ENCODE assay signal across 9 mouse cellular contexts in the genomic region with DNA sequence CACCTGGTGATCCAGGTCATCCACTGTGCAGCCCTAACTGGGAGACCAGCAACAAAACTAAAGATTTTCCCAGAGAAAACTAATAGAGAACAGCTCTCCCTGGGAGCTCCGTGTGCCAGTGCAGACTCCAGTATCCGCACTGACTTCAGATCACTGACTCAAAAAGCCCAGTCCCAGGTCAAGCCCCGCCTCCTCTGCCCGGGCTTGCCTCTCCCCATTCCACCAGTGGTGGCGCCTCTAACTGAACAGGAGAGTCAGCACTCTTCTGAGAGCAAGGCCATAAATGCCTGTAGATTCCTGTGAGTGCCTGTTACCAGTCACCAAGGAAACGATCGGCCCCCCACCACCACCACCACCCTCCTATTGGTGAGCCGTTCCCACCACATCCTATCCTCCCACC. TPM values are rescaled to one million over a fixed set of nuclear protein-coding genes. Genes with fewer than 3 reads are reported as not detected.
DNase-seq lines count a peak whose midpoint lies in the region; ATAC-seq and TF ChIP-seq lines count a peak whose summit lies in the region.
"Had no signal": no experiment of that assay in that cellular context is flagged by ENCODE, and none has a peak within 500 bp of the region (broad histone marks: within the 10 kb centered on the region; RNA-seq: fewer than 3 reads in every experiment).

No protein-coding gene starts in this region.

- peak; percentile 28 for DNase-seq in kidney, postnatal 0 days (ENCODE audit: low spot score)
- no peak for DNase-seq in kidney, adult 9 months
- DNase-seq in CH12.LX (ENCODE audit: extremely low read depth) = peak; percentile 55
- DNase-seq in adrenal gland, adult 2 months = peak; percentile 59
- no peak for DNase-seq in left cerebral cortex, adult 11 months (ENCODE audit: low spot score)
- no peak for DNase-seq in spleen, postnatal 14 days (ENCODE audit: low spot score in 2 of 2)
- DNase-seq: layer of hippocampus, postnatal 36 days had no signal

- dilution Hi-C loops in CH12.LX (cut with MboI; ENCODE audit: extremely low pct_ligation_motif_present, extremely low pct_unique_long_range_greater_than_20kb, low sequenced_read_pairs) = no loop called here

- no peak overlapping the region for H3K4me2 ChIP-seq in kidney, postnatal 0 days (ENCODE audit: low read length)
- H3K4me2 ChIP-seq in CH12.LX (ENCODE audit: insufficient read depth, low read depth, poor library complexity, severe bottlenecking) = no peak overlapping the region
- H3K4me2 ChIP-seq in limb, embryonic 12.5 days = no peak overlapping the region
- H3K4me2 ChIP-seq: embryonic facial prominence, embryonic 15.5 days had no signal

- H3K4me1 ChIP-seq in kidney, postnatal 0 days (replicated peaks; ENCODE audit: insufficient read depth, low read length) = no peaks in the 10 kb centered on the region
- H3K4me1 ChIP-seq in CH12.LX (ENCODE audit: control insufficient read depth in 1 of 2, insufficient read depth in 2 of 2) = no peaks in the 10 kb centered on the region
- H3K4me1 ChIP-seq in limb, embryonic 12.5 days (replicated peaks) = no peaks in the 10 kb centered on the region
- H3K4me1 ChIP-seq: embryonic facial prominence, embryonic 15.5 days had no signal

- no peak for TF ChIP-seq POLR2A in CH12.LX (IDR thresholded peaks at IDR 0.05; ENCODE audit: low read depth, low read length)

- TF ChIP-seq EP300 in CH12.LX (IDR thresholded peaks at IDR 0.05; ENCODE audit: low read length) = no peak

- H3K27ac ChIP-seq in kidney, postnatal 0 days = no peak overlapping the region
- H3K27ac ChIP-seq in CH12.LX (ENCODE audit: insufficient read depth, low read depth) = no peak overlapping the region
- H3K27ac ChIP-seq in limb, embryonic 12.5 days = no peak overlapping the region
- H3K27ac ChIP-seq: embryonic facial prominence, embryonic 15.5 days had no signal

- no peaks in the 10 kb centered on the region for H3K79me2 ChIP-seq in CH12.LX (replicated peaks; ENCODE audit: control insufficient read depth, extremely low read depth, insufficient read depth, poor library complexity, severe bottlenecking)

- H3K36me3 ChIP-seq in kidney, postnatal 0 days (ENCODE audit: insufficient read depth, low read length) = no peaks in the 10 kb centered on the region
- no peaks in the 10 kb centered on the region for H3K36me3 ChIP-seq in CH12.LX (replicated peaks in 1 of 2; ENCODE audit: control insufficient read depth in 1 of 2, insufficient read depth in 1 of 2, low read length in 1 of 2)
- H3K36me3 ChIP-seq in limb, embryonic 12.5 days = no peaks in the 10 kb centered on the region
- H3K36me3 ChIP-seq: embryonic facial prominence, embryonic 15.5 days had no signal

- no peaks in the 10 kb centered on the region for H3K9me3 ChIP-seq in kidney, postnatal 0 days (replicated peaks; ENCODE audit: low read length)
- H3K9me3 ChIP-seq in CH12.LX (replicated peaks; ENCODE audit: low read length) = peaks cover 12% of the 10 kb centered on the region
- H3K9me3 ChIP-seq in limb, embryonic 12.5 days = no peaks in the 10 kb centered on the region
- H3K9me3 ChIP-seq: embryonic facial prominence, embryonic 15.5 days had no signal

- WGBS in kidney, postnatal 0 days = 54% methylated on average over 8 of the region's 8 CpGs
- WGBS in limb, embryonic 12.5 days = 44% methylated on average over 8 of the region's 8 CpGs

- TF ChIP-seq CTCF in kidney, postnatal 0 days (IDR thresholded peaks at IDR 0.05; ENCODE audit: low read depth) = peak; percentile 41; the same call in 1 of the 2 replicates
- TF ChIP-seq CTCF in CH12.LX (conservative IDR thresholded peaks at IDR 0.05 in 1 of 2, IDR thresholded peaks at IDR 0.05 in 1 of 2; ENCODE audit: low read depth in 2 of 2, low read length in 2 of 2) = peak in 1 of 2 experiments; percentile 60; a peak in 2 of 4 replicates

- no peak overlapping the region for H3K4me3 ChIP-seq in kidney, postnatal 0 days (replicated peaks; ENCODE audit: low read depth, low read length)
- no peak overlapping the region for H3K4me3 ChIP-seq in CH12.LX (replicated peaks in 1 of 3; ENCODE audit: low read depth in 2 of 3, low read length in 2 of 3, poor library complexity in 1 of 3)
- no peak overlapping the region for H3K4me3 ChIP-seq in limb, embryonic 12.5 days (replicated peaks)
- H3K4me3 ChIP-seq: embryonic facial prominence, embryonic 15.5 days had no signal

- in situ Hi-C loops in CH12.LX (cut with MboI; ENCODE audit: low pct_ligation_motif_present, low pct_unique_long_range_greater_than_20kb, low sequenced_read_pairs) = loop anchor here (25.0 kb wide), 1 partner anchor 1328 kb away; no protein-coding TSS in a partner anchor

- H3K9ac ChIP-seq in kidney, postnatal 0 days (ENCODE audit: low read depth, low read length) = no peak overlapping the region
- no peak overlapping the region for H3K9ac ChIP-seq in CH12.LX (ENCODE audit: insufficient read depth, low read depth)
- H3K9ac ChIP-seq in limb, embryonic 12.5 days (replicated peaks) = no peak overlapping the region
- H3K9ac ChIP-seq: embryonic facial prominence, embryonic 15.5 days had no signal

- H3K27me3 ChIP-seq in kidney, postnatal 0 days (ENCODE audit: insufficient read depth, low read length) = no peaks in the 10 kb centered on the region
- H3K27me3 ChIP-seq in CH12.LX (replicated peaks) = peaks cover 37% of the 10 kb centered on the region
- no peaks in the 10 kb centered on the region for H3K27me3 ChIP-seq in limb, embryonic 12.5 days
- H3K27me3 ChIP-seq: embryonic facial prominence, embryonic 15.5 days had no signal

- no peak for ATAC-seq in kidney, postnatal 0 days (replicated peaks; ENCODE audit: low FRiP score, low read depth)
- ATAC-seq in limb, embryonic 12.5 days (ENCODE audit: insufficient number of reproducible peaks, insufficient read depth, low FRiP score, low TSS enrichment, low read depth) = 0 out of 2 replicates have a peak, but pooled peaks have one; percentile 18

- no peak; the same call in none of the 2 replicates for TF ChIP-seq RAD21 in CH12.LX (IDR thresholded peaks at IDR 0.05; ENCODE audit: low read depth, low read length)

TF ChIP-seq in CH12.LX, 34 proteins besides CTCF, POLR2A, EP300 and RAD21:
- no peak for TF ChIP-seq CHD1 (IDR thresholded peaks at IDR 0.05; ENCODE audit: low read depth, low read length)
- no peak for TF ChIP-seq ZC3H11A (IDR thresholded peaks at IDR 0.05; ENCODE audit: low read depth, low read length)
TF ChIP-seq in CH12.LX: peak in this region for 0.

RNA-seq across cellular contexts. Expression of a gene that starts 53.4 kb away (rescaled TPM):
- 70.1 and 70.9 TPM in 2 replicates for polyA plus RNA-seq in kidney, postnatal 0 days (2015; fragmentation: Nextera tagmentation; extraction: Ambion mirVana)
- 42.0 and 54.3 TPM in 2 replicates for total RNA-seq in CH12.LX (2012; rRNA removed)
- total RNA-seq in CH12.LX (2014; rRNA removed) = 65.9 and 66.4 TPM in 2 replicates
- 47.9 and 49.8 TPM in 2 replicates for polyA plus RNA-seq in CH12.LX (2012; ENCODE audit: insufficient read length, low read depth)
- 10 to 100 TPM; 62.1 to 66.5 TPM for total RNA-seq in adrenal gland, adult 2 months (2021)
- 18.1 and 22.7 TPM in 2 replicates for polyA plus RNA-seq in adrenal gland, adult 2 months (2012; rRNA removed)
- 67.3 and 75.6 TPM in 2 replicates for polyA plus RNA-seq in limb, embryonic 12.5 days (2016; fragmentation: Nextera tagmentation; extraction: Ambion mirVana)

RNA-seq across cellular contexts. Expression of a gene that starts 53.4 kb away (rescaled TPM):
- polyA plus RNA-seq in kidney, postnatal 0 days (2015; fragmentation: Nextera tagmentation; extraction: Ambion mirVana) = 47.3 and 53.7 TPM in 2 replicates
- total RNA-seq in CH12.LX (2012; rRNA removed) (22.6 TPM in 2 replicates), CH12.LX (2014; rRNA removed) (25.0 and 27.0 TPM in 2 replicates)
- polyA plus RNA-seq in CH12.LX (2012; ENCODE audit: insufficient read length, low read depth) = 28.5 and 32.2 TPM in 2 replicates
- total RNA-seq in adrenal gland, adult 2 months (2021) = 10 to 100 TPM; 22.3 to 26.3 TPM
- polyA plus RNA-seq in adrenal gland, adult 2 months (2012; rRNA removed) = 5.0 and 6.7 TPM in 2 replicates
- 50.7 and 56.4 TPM in 2 replicates for polyA plus RNA-seq in limb, embryonic 12.5 days (2016; fragmentation: Nextera tagmentation; extraction: Ambion mirVana)

Comparison
In these comparisons a context has a peak if more than half of its experiments do, and no peak if none do; other contexts are left out.
1. DNase-seq: peak in kidney, postnatal 0 days (single experiment), CH12.LX (single experiment) and adrenal gland, adult 2 months (single experiment); none in kidney, adult 9 months (single experiment), left cerebral cortex, adult 11 months (single experiment) and spleen, postnatal 14 days (0 of 2).